Mouse (Mus musculus): Measurements from ENCODE around the gene Atp1b2. TPM values are rescaled to one million over a fixed set of nuclear protein-coding genes. Genes with fewer than 3 reads are reported as not detected.
"Not testable (repeated sequence)": the region's sequence is repeated elsewhere in the genome, so short reads cannot be mapped to it uniquely, and the experiment has no call there.

The Atp1b2 gene
- polyA plus RNA-seq, 1 experiment from 2014 or later: 10.8 TPM

GRCm38 (mm10) chr11:69622406-69622805 lies 16.7 kb upstream of the Atp1b2 start:
- Histone ChIP-seq H3K4me2 (replicated peaks) (peak overlapping the region; percentile 75), H3K27ac (no peak overlapping the region), H3K9me3 (no peaks in the 10 kb centered on the region), H3K27me3 (replicated peaks) (no peaks in the 10 kb centered on the region), H3K4me1 (peaks cover 12% of the 10 kb centered on the region), H3K4me3 (peak overlapping the region; percentile 43), H3K9ac (peak overlapping the region; percentile 68), H3K36me3 (no peaks in the 10 kb centered on the region)
- 0 out of 2 replicates have a peak, but pooled peaks have one; percentile 13 for ATAC-seq (ENCODE audit: low FRiP score, low read depth)
- 51% methylated on average over 6 of the region's 6 CpGs for WGBS

GRCm38 (mm10) chr11:69621571-69622268 lies 16.0 kb upstream of the Atp1b2 start, which contains the start of gene Sat2:
TSS of gene Sat2 (plus strand) at chr11:69622024.
- 1% methylated on average over 20 of the region's 20 CpGs for WGBS
- peak within 1 kb of the TSS; percentile 75 for H3K4me2 ChIP-seq (replicated peaks)
- no peaks in the 10 kb centered on the region for H3K27me3 ChIP-seq (replicated peaks)
- ATAC-seq (ENCODE audit: low FRiP score, low read depth): peak; percentile 90
- H3K4me1 ChIP-seq: peaks cover 12% of the 10 kb centered on the region
- no peaks in the 10 kb centered on the region for H3K9me3 ChIP-seq
- H3K36me3 ChIP-seq: no peaks in the 10 kb centered on the region
- no peak within 1 kb of the TSS; the same call in 1 of the 2 replicates for H3K27ac ChIP-seq
- H3K4me3 ChIP-seq: peak within 1 kb of the TSS; percentile 43
- H3K9ac ChIP-seq: peak within 1 kb of the TSS; percentile 68

GRCm38 (mm10) chr11:69620394-69621081 lies 14.8 kb upstream of the Atp1b2 start:
- Histone ChIP-seq H3K4me3 (no peak overlapping the region), H3K4me2 (replicated peaks) (no peak overlapping the region), H3K4me1 (peaks cover 12% of the 10 kb centered on the region), H3K27ac (no peak overlapping the region), H3K36me3 (no peaks in the 10 kb centered on the region), H3K27me3 (replicated peaks) (0 out of 2 replicates have a peak, but pooled peaks cover under 1% of the 10 kb centered on the region), H3K9ac (no peak overlapping the region), H3K9me3 (no peaks in the 10 kb centered on the region)
- no peak for ATAC-seq (ENCODE audit: low FRiP score, low read depth)
- 86% methylated on average over 7 of the region's 7 CpGs for WGBS

- 0 out of 2 replicates have a peak within 1 kb of the TSS, but pooled peaks have one; percentile 13 for H3K9ac ChIP-seq
- no peaks in the 10 kb centered on the region for H3K9me3 ChIP-seq
- H3K4me3 ChIP-seq: no peak within 1 kb of the TSS
- no peak within 1 kb of the TSS for H3K4me2 ChIP-seq (replicated peaks)
- H3K27me3 ChIP-seq (replicated peaks): peaks cover 11% of the 10 kb centered on the region; the same call in 1 of the 2 replicates
- ATAC-seq (ENCODE audit: low FRiP score, low read depth): no peak
- no peaks in the 10 kb centered on the region for H3K36me3 ChIP-seq
- H3K27ac ChIP-seq: no peak within 1 kb of the TSS
- 79% methylated on average over 5 of the region's 5 CpGs for WGBS
- H3K4me1 ChIP-seq: peaks cover 18% of the 10 kb centered on the region
Measured at GRCm38 (mm10) chr11:69617805-69618204, 12.1 kb upstream of the Atp1b2 start, which contains the start of gene Shbg. TSS of gene Shbg (minus strand) at chr11:69617905.

- ATAC-seq (ENCODE audit: low FRiP score, low read depth): no peak
- no peaks in the 10 kb centered on the region for H3K9me3 ChIP-seq
- 50% methylated on average over 10 of the region's 10 CpGs for WGBS
- H3K36me3 ChIP-seq: no peaks in the 10 kb centered on the region
- H3K9ac ChIP-seq: no peak overlapping the region
- H3K27ac ChIP-seq: no peak overlapping the region
- no peak overlapping the region for H3K4me3 ChIP-seq
- peaks cover 11% of the 10 kb centered on the region; the same call in 1 of the 2 replicates for H3K27me3 ChIP-seq (replicated peaks)
- H3K4me2 ChIP-seq (replicated peaks): no peak overlapping the region
- H3K4me1 ChIP-seq: peaks cover 9% of the 10 kb centered on the region; the same call in 1 of the 2 replicates
Measured at GRCm38 (mm10) chr11:69616781-69617180, 11.0 kb upstream of the Atp1b2 start.

GRCm38 (mm10) chr11:69614257-69614588 lies 8.5 kb upstream of the Atp1b2 start:
- Histone ChIP-seq H3K4me2 (replicated peaks) (0 out of 2 replicates have a peak overlapping the region, but pooled peaks have one; percentile 1), H3K27me3 (replicated peaks) (peaks cover 11% of the 10 kb centered on the region; the same call in 1 of the 2 replicates)
- 57% methylated on average over 11 of the region's 11 CpGs for WGBS
- H3K27ac ChIP-seq; H3K4me1 ChIP-seq; H3K36me3 ChIP-seq; ATAC-seq (ENCODE audit: low FRiP score, low read depth); H3K4me3 ChIP-seq; H3K9me3 ChIP-seq; H3K9ac ChIP-seq: not testable (repeated sequence)

GRCm38 (mm10) chr11:69613553-69614256 lies 8.0 kb upstream of the Atp1b2 start:
- H3K27me3 ChIP-seq (replicated peaks): peaks cover 11% of the 10 kb centered on the region; the same call in 1 of the 2 replicates
- no peaks in the 10 kb centered on the region for H3K9me3 ChIP-seq
- H3K4me2 ChIP-seq (replicated peaks): peak overlapping the region; percentile 41
- H3K27ac ChIP-seq: no peak overlapping the region
- H3K4me3 ChIP-seq: no peak overlapping the region
- no peak for ATAC-seq (ENCODE audit: low FRiP score, low read depth)
- WGBS: 10% methylated on average over 19 of the region's 19 CpGs
- no peaks in the 10 kb centered on the region for H3K36me3 ChIP-seq
- 0 out of 2 replicates have a peak, but pooled peaks cover 6% of the 10 kb centered on the region for H3K4me1 ChIP-seq
- no peak overlapping the region for H3K9ac ChIP-seq

GRCm38 (mm10) chr11:69610899-69611298 lies 5.2 kb upstream of the Atp1b2 start:
- H3K9ac ChIP-seq: no peak overlapping the region
- 73% methylated on average over 4 of the region's 4 CpGs for WGBS
- no peak overlapping the region for H3K4me2 ChIP-seq (replicated peaks)

GRCm38 (mm10) chr11:69609416-69609815 lies 3.7 kb upstream of the Atp1b2 start:
- Histone ChIP-seq H3K4me1 (peaks cover 23% of the 10 kb centered on the region), H3K27ac (no peak overlapping the region), H3K4me3 (no peak overlapping the region), H3K9ac (no peak overlapping the region), H3K36me3 (no peaks in the 10 kb centered on the region), H3K27me3 (replicated peaks) (peaks cover 9% of the 10 kb centered on the region; the same call in 1 of the 2 replicates), H3K4me2 (replicated peaks) (no peak overlapping the region), H3K9me3 (no peaks in the 10 kb centered on the region)
- no peak for ATAC-seq (ENCODE audit: low FRiP score, low read depth)
- 61% methylated on average over 7 of the region's 7 CpGs for WGBS

More at GRCm38 (mm10) chr11:69610899-69611298, 5.2 kb upstream of the Atp1b2 start:
- H3K27ac ChIP-seq: no peak overlapping the region
- ATAC-seq (ENCODE audit: low FRiP score, low read depth): no peak
- no peaks in the 10 kb centered on the region for H3K36me3 ChIP-seq
- H3K27me3 ChIP-seq (replicated peaks): peaks cover 11% of the 10 kb centered on the region; the same call in 1 of the 2 replicates
- H3K4me1 ChIP-seq: 0 out of 2 replicates have a peak, but pooled peaks cover 11% of the 10 kb centered on the region
- H3K9me3 ChIP-seq: no peaks in the 10 kb centered on the region
- no peak overlapping the region for H3K4me3 ChIP-seq

GRCm38 (mm10) chr11:69608525-69608924 lies 2.8 kb upstream of the Atp1b2 start:
- ATAC-seq (ENCODE audit: low FRiP score, low read depth): no peak
- H3K4me3 ChIP-seq: no peak overlapping the region
- peaks cover 9% of the 10 kb centered on the region; the same call in 1 of the 2 replicates for H3K27me3 ChIP-seq (replicated peaks)
- no peak overlapping the region for H3K27ac ChIP-seq
- H3K4me2 ChIP-seq (replicated peaks): no peak overlapping the region
- H3K36me3 ChIP-seq: no peaks in the 10 kb centered on the region
- H3K9ac ChIP-seq: no peak overlapping the region
- H3K9me3 ChIP-seq: no peaks in the 10 kb centered on the region
- H3K4me1 ChIP-seq: peaks cover 25% of the 10 kb centered on the region
- WGBS: 83% methylated on average over 3 of the region's 3 CpGs

- Histone ChIP-seq H3K9me3 (no peaks in the 10 kb centered on the region), H3K36me3 (no peaks in the 10 kb centered on the region), H3K4me3 (no peak overlapping the region), H3K9ac (no peak overlapping the region), H3K4me2 (replicated peaks) (peak overlapping the region; percentile 100), H3K27me3 (replicated peaks) (peaks cover 8% of the 10 kb centered on the region; the same call in 1 of the 2 replicates), H3K27ac (no peak overlapping the region), H3K4me1 (peaks cover 22% of the 10 kb centered on the region)
- no peak for ATAC-seq (ENCODE audit: low FRiP score, low read depth)
- WGBS: 84% methylated on average over 2 of the region's 2 CpGs
Measured at GRCm38 (mm10) chr11:69606832-69607231, 1.1 kb upstream of the Atp1b2 start.

GRCm38 (mm10) chr11:69606491-69606795 lies 701 bp upstream of the Atp1b2 start:
- Histone ChIP-seq H3K4me2 (replicated peaks) (peak overlapping the region; percentile 100), H3K4me3 (peak overlapping the region; percentile 59; the same call in 1 of the 2 replicates), H3K27ac (no peak overlapping the region), H3K9ac (no peak overlapping the region), H3K36me3 (no peaks in the 10 kb centered on the region), H3K27me3 (replicated peaks) (peaks cover 8% of the 10 kb centered on the region; the same call in 1 of the 2 replicates), H3K9me3 (no peaks in the 10 kb centered on the region), H3K4me1 (peaks cover 22% of the 10 kb centered on the region)
- ATAC-seq (ENCODE audit: low FRiP score, low read depth): no peak
- 63% methylated on average over 2 of the region's 2 CpGs for WGBS
